Mouse (Mus musculus) mesoderm, embryonic 11.5 days (tissue): ENCODE results near the gene Lig3.
"Not testable (repeated sequence)": the region's sequence is repeated elsewhere in the genome, so short reads cannot be mapped to it uniquely, and the experiment has no call there.

Experiments
- DNase-seq: peaks from one replicate; pipeline ENCODE4 v3.0.0-alpha.2; 2012; ENCODE audit warnings: low read depth, low spot score

Lig3 gene

GRCm38 (mm10) chr11:82831008-82831893 lies 50.3 kb downstream of the Lig3 start:
- DNase-seq = peak; percentile 49

GRCm38 (mm10) chr11:82832402-82832801 lies 51.5 kb downstream of the Lig3 start:
- DNase-seq = not testable (repeated sequence)

DNA sequence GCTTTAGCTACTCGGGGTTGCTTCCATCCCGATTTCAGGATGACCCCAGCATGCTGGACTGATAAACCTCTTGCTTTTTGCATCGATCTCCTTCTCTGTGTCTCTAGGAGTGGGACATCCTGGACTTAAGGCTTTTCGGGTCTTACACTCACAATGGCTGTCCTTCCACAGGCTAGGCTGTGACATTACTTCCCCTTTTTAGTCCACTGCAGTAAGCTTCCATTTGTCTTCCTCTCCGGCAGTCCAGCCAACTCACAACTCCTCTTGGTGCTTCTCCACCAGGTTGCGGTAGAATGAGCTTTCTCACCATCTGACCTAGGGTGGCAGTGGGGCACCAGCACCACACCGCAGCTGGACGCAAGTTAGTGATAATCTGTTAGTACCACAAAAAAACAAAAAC lies 53.0 kb downstream of the Lig3 start:
- DNase-seq = no peak

GRCm38 (mm10) chr11:82834359-82834758 lies 53.5 kb downstream of the Lig3 start:
- not testable (repeated sequence) for DNase-seq

GRCm38 (mm10) chr11:82835616-82836432 lies 54.9 kb downstream of the Lig3 start:
- no peak for DNase-seq

GRCm38 (mm10) chr11:82837192-82837591 lies 56.3 kb downstream of the Lig3 start:
- no peak for DNase-seq

GRCm38 (mm10) chr11:82837848-82838247 lies 56.9 kb downstream of the Lig3 start:
- no peak for DNase-seq

DNA sequence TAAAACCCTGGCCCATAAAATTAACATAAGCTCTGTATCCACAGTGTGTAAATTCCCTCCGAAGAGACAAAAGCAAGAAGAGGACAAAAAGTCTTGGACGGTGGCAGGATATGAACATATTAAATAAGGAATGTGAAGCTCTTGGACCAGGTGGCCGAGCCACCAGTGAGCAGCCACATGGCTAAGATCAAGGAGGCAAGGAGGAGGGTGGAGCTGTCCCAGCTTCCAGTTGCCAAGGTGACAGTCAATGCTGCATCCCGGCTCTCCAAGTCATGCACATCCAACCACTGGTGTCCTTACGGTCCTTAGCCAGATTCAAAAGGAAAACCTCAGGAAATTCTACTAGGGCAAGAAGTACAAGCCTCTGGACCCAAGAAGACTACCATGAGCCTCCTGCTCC lies 57.6 kb downstream of the Lig3 start:
- DNase-seq = no peak

- no peak for DNase-seq
Measured at GRCm38 (mm10) chr11:82844771-82845414, 64.0 kb downstream of the Lig3 start.

DNA sequence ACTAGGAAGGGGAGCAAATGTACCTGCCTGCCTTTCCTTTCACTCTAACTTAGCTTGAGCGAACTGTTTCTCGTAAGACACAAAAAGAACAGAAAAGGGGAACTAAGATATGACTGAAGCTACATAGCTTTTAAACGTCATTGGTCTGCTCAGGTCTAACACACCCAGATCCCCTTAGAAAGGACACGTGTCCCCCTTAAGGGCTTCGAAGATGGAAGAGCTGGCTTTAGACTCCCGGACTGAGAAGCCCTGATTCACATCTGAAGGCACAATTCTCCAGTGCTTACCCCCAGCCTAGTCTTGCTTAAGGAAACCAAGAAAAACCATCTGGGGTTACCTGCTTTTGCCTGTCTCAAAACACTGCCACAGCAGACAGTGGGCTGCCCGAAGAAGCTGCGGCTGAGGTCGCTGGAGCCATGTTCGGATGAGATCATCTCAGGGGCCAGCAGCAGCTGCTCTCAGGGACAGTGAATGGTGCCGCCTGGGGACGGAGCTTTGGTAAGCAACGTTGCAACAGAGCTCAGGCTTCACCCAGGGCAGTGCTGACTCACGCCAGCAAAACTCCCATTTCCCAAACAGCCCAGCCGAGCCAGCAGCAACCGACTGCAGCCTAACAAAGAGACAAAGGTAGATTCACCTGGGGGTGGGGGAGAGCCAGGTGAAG lies 64.6 kb downstream of the Lig3 start:
- DNase-seq = peak; percentile 43

DNA sequence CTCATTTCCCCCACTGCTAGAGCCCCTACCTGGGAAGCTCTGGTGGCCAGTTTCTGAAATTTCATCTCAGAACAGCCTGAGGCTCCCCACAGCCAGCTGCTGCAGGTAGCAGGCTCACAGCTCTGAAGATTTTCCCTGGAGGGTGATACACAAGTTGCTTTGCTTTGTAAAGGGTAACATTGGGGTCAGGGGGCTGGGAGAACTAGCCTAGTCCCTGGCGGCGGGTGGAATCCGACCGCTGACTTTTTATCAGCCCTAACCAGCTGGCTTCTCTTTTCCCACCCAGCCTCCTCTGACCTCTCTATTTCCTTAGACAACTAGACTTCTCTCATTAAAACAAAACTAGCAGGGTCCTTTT lies 65.2 kb downstream of the Lig3 start:
- DNase-seq = no peak

GRCm38 (mm10) chr11:82846938-82847337 lies 66.0 kb downstream of the Lig3 start:
- DNase-seq = no peak

DNA sequence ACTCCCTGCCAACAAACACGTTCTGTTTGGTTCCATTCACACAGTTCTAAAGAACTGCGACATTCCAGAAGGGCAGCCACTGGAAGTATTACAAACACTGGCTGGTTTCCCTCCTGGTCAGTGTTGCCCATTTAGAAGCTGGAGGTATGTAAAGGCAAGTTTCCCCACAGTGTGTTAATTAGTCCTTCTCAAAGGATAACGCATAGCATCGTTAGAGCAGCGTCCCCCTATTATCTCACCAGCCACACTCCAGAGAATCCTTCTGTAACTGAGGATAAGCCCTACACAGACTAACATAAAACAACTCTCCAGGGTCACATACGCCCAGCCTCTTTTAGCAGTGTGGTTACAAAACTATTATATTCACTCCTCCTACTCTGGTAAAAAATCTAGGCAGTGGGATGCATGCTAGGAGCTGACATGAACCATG lies 66.7 kb downstream of the Lig3 start:
- no peak for DNase-seq

GRCm38 (mm10) chr11:82850259-82850658 lies 69.4 kb downstream of the Lig3 start:
- no peak for DNase-seq

DNA sequence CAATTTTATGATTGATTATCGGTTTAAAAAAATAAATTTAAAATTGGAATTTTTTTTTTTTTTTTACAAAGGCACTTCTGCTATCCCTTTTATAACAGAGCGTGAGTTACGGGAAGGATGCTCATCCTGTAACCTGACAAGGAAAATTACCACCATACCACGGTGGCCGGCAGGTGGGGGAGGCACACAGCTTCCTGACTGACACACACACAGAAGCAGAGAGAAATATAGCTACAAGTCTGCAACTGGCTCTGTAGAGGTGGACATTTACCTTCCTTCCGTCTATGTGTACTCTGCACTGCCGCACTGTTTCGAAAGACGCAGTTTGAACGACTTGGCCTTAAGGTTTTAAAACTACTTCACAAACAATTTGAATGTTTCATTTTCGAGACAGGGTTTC lies 71.2 kb downstream of the Lig3 start:
- no peak for DNase-seq

DNA sequence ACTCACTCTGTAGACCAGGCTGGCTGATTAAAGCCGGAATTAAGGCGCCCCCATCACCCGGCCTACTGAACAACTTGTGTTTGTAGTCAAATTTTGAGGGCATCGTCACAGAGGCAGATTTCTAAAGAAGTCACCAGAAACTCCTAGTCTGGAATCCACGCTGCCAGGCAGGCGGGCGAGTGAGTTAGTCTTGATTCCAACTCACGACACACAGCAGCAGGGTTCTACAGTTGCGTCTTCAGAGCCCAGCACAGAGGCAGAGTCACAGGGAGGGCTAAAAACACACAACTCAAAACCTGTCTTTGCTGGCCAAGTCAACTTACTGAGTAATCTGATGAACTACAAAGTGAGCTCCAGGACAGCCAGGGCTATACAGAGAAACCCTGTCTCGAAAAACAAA lies 71.6 kb downstream of the Lig3 start:
- no peak for DNase-seq

DNA sequence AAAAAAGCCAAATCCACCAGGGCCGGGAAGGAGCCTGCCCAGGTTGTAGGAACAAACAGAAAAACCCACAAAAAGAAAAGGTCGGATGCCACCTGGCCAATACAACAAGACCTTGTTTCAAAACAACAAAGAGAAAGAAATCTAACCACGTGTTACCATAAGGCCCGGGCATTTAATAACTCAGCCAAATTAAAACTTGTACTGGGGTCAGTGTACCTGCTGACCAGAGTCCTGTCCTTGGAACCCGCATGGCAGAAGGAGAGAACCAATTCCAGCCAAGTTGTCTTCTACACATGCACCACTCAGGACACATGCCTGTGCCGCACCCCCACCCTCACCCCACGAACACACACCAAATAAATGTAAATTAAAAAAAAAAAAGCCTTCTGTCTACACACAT lies 72.0 kb downstream of the Lig3 start:
- DNase-seq = no peak
